Mouse (Mus musculus) lung, adult 2 months (tissue): Measurements from ENCODE around the gene Scd1.
A peak's percentile ranks its signal among the peaks of the same experiment; 100 is the strongest.

Experiments
- CTCF ChIP-seq: fragments of 200-500 bp; IDR thresholded peaks from 2 replicates; pipeline ENCODE4 v1.5.1; 2011; ENCODE audit warnings: mild to moderate bottlenecking, low read length, control low read depth; ENCODE audit not compliant: insufficient read depth
- POLR2A ChIP-seq: fragments of 200-500 bp; IDR thresholded peaks from 2 replicates; pipeline ENCODE4 v1.6.1; 2011; ENCODE audit warnings: low read depth, mild to moderate bottlenecking, control low read depth, low read length, borderline replicate concordance; ENCODE audit errors: extremely low read depth

DNA sequence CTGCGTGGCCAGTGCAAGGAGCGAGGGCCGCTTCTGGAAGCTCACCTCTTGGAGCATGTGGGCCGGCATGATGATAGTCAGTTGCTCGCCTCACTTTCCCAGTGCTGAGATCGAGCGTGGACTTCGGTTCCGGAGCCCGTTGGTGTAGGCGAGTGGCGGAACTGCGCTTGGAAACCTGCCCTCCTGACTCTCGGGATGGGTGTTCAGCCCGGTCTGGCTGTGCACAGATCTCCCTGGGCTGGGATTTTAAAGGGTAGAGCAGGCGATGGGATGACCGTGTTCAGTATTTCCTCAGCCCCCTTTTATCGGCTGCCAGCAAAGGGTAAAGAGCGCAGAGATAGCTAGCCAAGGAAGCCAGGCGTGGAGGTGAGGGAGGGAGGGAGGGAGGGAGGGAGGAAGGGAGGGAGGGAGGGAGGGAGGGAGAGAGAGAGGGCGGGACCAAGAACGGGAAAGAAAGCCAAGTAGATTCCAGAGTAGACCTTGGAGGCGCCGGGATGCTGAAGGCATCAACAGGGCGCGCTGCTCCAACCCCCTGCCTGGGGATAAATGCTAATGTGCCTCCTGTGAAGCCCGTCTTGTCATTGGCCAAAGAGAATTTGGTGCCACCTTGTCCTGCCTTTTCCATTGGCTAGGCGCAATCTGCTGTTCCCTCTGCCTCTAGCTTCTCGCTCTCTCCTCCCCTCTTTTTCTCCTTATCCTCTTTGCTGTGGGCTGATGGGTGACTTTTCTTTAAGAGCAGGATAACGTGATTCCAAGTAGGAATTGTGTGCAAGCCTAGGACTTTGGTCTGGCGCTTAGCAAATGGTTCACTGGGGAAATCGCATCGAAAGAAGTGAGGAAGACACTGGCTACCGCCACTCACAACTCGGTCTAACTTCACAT, at the start of gene Scd1:
- TF ChIP-seq CTCF (no peak), POLR2A (peak; percentile 73; the same call in 1 of the 2 replicates)
